Mouse (Mus musculus) forebrain, postnatal 0 days (tissue): Measurements from ENCODE around the gene Ttc34. TPM values are rescaled to one million over a fixed set of nuclear protein-coding genes. Genes with fewer than 3 reads are reported as not detected.

Experiments used
- ATAC-seq: fragments of 200-750 bp; cut with Nextera tagmentation; 2 replicates; pipeline ENCODE4 v1.8.0; 2017; ENCODE audit warnings: mild to moderate bottlenecking, moderate library complexity
- DNase-seq: peaks from one replicate; pipeline ENCODE4 v3.0.0-alpha.2; 2015
- H3K27ac ChIP-seq: fragments of 300-500 bp; sonication (generic); 2 replicates; pipeline ENCODE4 v1.5.1; 2014; ENCODE audit warnings: low read depth, mild to moderate bottlenecking, antibody characterized with exemption, low read length, moderate library complexity, mixed read lengths
- H3K27me3 ChIP-seq: fragments of 300-500 bp; sonication (generic); 2 replicates; pipeline ENCODE4 v1.6.1; 2014; ENCODE audit warnings: mild to moderate bottlenecking, low read length, mixed read lengths; ENCODE audit not compliant: insufficient read depth
- H3K36me3 ChIP-seq: fragments of 300-500 bp; sonication (generic); 2 replicates; pipeline ENCODE4 v1.6.1; 2014; ENCODE audit warnings: mild to moderate bottlenecking, moderate library complexity; ENCODE audit not compliant: insufficient read depth
- H3K4me1 ChIP-seq: fragments of 300-500 bp; sonication (generic); 2 replicates; pipeline ENCODE4 v1.6.1; 2014; ENCODE audit warnings: antibody characterized with exemption; ENCODE audit not compliant: insufficient read depth
- H3K4me2 ChIP-seq: fragments of 300-500 bp; sonication (generic); 2 replicates; pipeline ENCODE4 v1.6.1; 2014; ENCODE audit warnings: low read depth, mild to moderate bottlenecking, moderate library complexity
- H3K4me3 ChIP-seq: fragments of 300-500 bp; sonication (generic); 2 replicates; pipeline ENCODE4 v1.5.1; 2014; ENCODE audit warnings: low read depth, low read length, mixed read lengths
- H3K9ac ChIP-seq: fragments of 300-500 bp; sonication (generic); 2 replicates; pipeline ENCODE4 v1.6.1; 2014; ENCODE audit warnings: mild to moderate bottlenecking
- H3K9me3 ChIP-seq: fragments of 300-500 bp; sonication (generic); 2 replicates; pipeline ENCODE4 v1.6.1; 2016; ENCODE audit warnings: low read length
- CTCF ChIP-seq: sonication (generic); IDR thresholded peaks from 2 replicates; pipeline ENCODE4 v1.5.1; 2016; ENCODE audit warnings: antibody characterized with exemption, control low read depth, low read depth
- WGBS: fragments of 180-500 bp; shearing (Covaris S2); extraction: QIAGEN DNeasy Blood & Tissue Kit; methylation state at CpG from one replicate; pipeline ENCODE4 v1.1.7; 2014; 5-methylcytosine and 5-hydroxymethylcytosine counted together
- polyA plus RNA-seq: library from polyadenylated mRNA; unstranded; fragments of >200 nt; fragmentation: Nextera tagmentation; extraction: Ambion mirVana; gene quantifications from 2 replicates; pipeline ENCODE4 v1.2.1, GENCODE M21; 2015
- total RNA-seq: library from RNA; depleted of rRNA; stranded (reverse); fragments of >200 nt; gene quantifications from 2 replicates; pipeline ENCODE4 v1.2.3, GENCODE M21; 2014; rRNA removed

The Ttc34 gene
- total and polyA plus RNA-seq, 2 experiments from 2014 or later, result 3.6 to 4.1 TPM

GRCm38 (mm10) chr4:154915286-154915685 is 78.0 kb downstream of the Ttc34 start:
- H3K27me3 ChIP-seq, result no peaks in the 10 kb centered on the region
- DNase-seq, result no peak
- H3K4me1 ChIP-seq, result no peaks in the 10 kb centered on the region
- WGBS, result 86% methylated on average over 10 of the region's 10 CpGs
- ATAC-seq, result no peak
- no peak for TF ChIP-seq CTCF
- H3K4me3 ChIP-seq, result no peak overlapping the region
- no peaks in the 10 kb centered on the region for H3K36me3 ChIP-seq
- H3K4me2 ChIP-seq, result no peak overlapping the region
- H3K9me3 ChIP-seq, result no peaks in the 10 kb centered on the region
- no peak overlapping the region for H3K9ac ChIP-seq
- no peak overlapping the region for H3K27ac ChIP-seq

- ATAC-seq, result no peak
- Histone ChIP-seq H3K4me3 (no peak overlapping the region), H3K27ac (no peak overlapping the region), H3K4me1 (no peaks in the 10 kb centered on the region), H3K9ac (no peak overlapping the region), H3K36me3 (no peaks in the 10 kb centered on the region), H3K4me2 (no peak overlapping the region), H3K9me3 (no peaks in the 10 kb centered on the region), H3K27me3 (no peaks in the 10 kb centered on the region)
- DNase-seq, result no peak
- WGBS, result 80% methylated on average over 4 of the region's 4 CpGs
- no peak for TF ChIP-seq CTCF
These were observed 79.4 kb downstream of the Ttc34 start for GRCm38 (mm10) chr4:154916662-154917061.

Other genes with a start within 250 kb of the Ttc34 start
- 9.8 and 10.7 TPM in 2 replicates for gene Prdm16, start 200.6 kb upstream of the Ttc34 start, total RNA-seq
- 7.8 and 16.3 TPM in 2 replicates for gene Prdm16, start 200.6 kb upstream of the Ttc34 start, polyA plus RNA-seq
- gene Actrt2, start 169.6 kb upstream of the Ttc34 start, total RNA-seq, result not detected in 2 replicates
- gene Actrt2, start 169.6 kb upstream of the Ttc34 start, polyA plus RNA-seq, result not detected in 2 replicates
- 0.43 and 1.5 TPM in 2 replicates for gene Mmel1, start 32.1 kb downstream of the Ttc34 start, total RNA-seq
- 0.39 and 0.74 TPM in 2 replicates for gene Mmel1, start 32.1 kb downstream of the Ttc34 start, polyA plus RNA-seq
- gene Fam213b, start 61.7 kb downstream of the Ttc34 start, total RNA-seq, result 30.8 and 41.2 TPM in 2 replicates
- gene Fam213b, start 61.7 kb downstream of the Ttc34 start, polyA plus RNA-seq, result 59.7 and 62.1 TPM in 2 replicates
- gene Tnfrsf14, start 91.1 kb downstream of the Ttc34 start, total RNA-seq, result 2.6 TPM in 1 of 2 replicates, not detected in the other
- not detected in 2 replicates for gene Tnfrsf14, start 91.1 kb downstream of the Ttc34 start, polyA plus RNA-seq
- 92.2 and 100 TPM in 2 replicates for gene Hes5, start 123.5 kb downstream of the Ttc34 start, total RNA-seq
- gene Hes5, start 123.5 kb downstream of the Ttc34 start, polyA plus RNA-seq, result 107 and 120 TPM in 2 replicates
- 39.7 and 40.0 TPM in 2 replicates for gene Pank4, start 126.7 kb downstream of the Ttc34 start, total RNA-seq
- gene Pank4, start 126.7 kb downstream of the Ttc34 start, polyA plus RNA-seq, result 20.4 and 22.6 TPM in 2 replicates
- 32.1 and 42.1 TPM in 2 replicates for gene Plch2, start 219.3 kb downstream of the Ttc34 start, total RNA-seq
- 11.7 and 17.4 TPM in 2 replicates for gene Plch2, start 219.3 kb downstream of the Ttc34 start, polyA plus RNA-seq
- gene Pex10, start 229.6 kb downstream of the Ttc34 start, total RNA-seq, result 16.9 and 18.5 TPM in 2 replicates
- 14.0 and 14.1 TPM in 2 replicates for gene Pex10, start 229.6 kb downstream of the Ttc34 start, polyA plus RNA-seq
- gene Rer1, start 248.9 kb downstream of the Ttc34 start, total RNA-seq, result 92.4 and 116 TPM in 2 replicates
- gene Rer1, start 248.9 kb downstream of the Ttc34 start, polyA plus RNA-seq, result 136 and 140 TPM in 2 replicates
- gene Morn1, start 249.1 kb downstream of the Ttc34 start, total RNA-seq, result 6.0 and 7.4 TPM in 2 replicates
- gene Morn1, start 249.1 kb downstream of the Ttc34 start, polyA plus RNA-seq, result 8.2 and 9.7 TPM in 2 replicates